Mouse (Mus musculus): ENCODE data around the gene St6galnac3.

DNA sequence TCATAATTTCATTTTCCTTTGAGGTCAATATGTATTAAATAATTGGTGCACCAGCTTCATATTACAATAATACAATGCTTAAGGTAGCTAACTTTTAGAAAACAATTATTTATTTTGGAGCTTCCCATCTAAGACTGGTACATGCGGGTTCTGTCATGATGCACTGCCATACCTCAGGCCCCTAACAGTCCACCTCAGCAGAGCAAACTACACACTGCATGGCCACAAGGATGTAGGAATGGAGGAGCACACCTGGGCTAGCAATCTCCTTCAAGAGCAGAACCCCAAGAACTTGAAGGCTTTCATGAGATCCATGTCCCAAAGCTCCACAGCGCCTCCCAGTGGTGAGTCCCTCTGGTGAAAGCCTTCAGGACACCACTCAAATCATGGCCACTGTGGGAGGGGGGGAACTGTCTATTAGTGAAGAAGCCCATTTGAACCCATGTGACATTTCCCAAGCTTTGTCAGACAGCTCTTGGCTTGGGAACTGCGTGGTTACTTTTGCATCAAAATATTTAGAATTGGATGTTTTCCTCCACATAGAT, 223.6 kb downstream of the St6galnac3 start:
- no peak for TF ChIP-seq POLR2A (IDR thresholded peaks at IDR 0.05; ENCODE audit: low read depth, low read length)
- TF ChIP-seq CTCF (conservative IDR thresholded peaks at IDR 0.05; ENCODE audit: insufficient read depth, insufficient read length, low read depth, low read length), result peak; percentile 60
